Mouse (Mus musculus): ENCODE results near the gene Scgb1c1. TPM values are rescaled to one million over a fixed set of nuclear protein-coding genes. Genes with fewer than 3 reads are reported as not detected.

Scgb1c1 gene
- total RNA-seq, 2 experiments from 2014 or later, result not detected

DNA sequence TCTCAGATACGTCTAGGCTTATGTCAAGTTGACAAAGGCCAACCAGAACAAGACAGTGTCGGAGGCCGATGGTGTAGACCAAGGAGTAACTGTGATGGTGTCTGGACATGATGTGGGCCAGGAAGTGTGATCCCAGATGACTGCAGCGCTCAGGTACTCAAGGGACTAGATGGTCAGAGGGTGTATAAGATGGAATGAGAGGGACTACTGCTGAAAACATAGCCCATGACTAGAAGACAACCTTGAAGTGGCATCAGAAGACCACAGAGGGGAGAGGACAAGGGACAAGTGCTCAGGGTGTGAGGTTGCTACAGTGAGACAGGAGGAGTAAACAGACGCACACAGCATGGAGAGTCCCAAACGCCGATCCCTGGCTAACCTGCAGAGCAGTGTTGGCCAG, 1.5 kb upstream of the Scgb1c1 start:
- DNase-seq, result no peak

- no peak for DNase-seq
These were observed 336 bp downstream of the Scgb1c1 start for GRCm38 (mm10) chr7:140845683-140846082.

DNA sequence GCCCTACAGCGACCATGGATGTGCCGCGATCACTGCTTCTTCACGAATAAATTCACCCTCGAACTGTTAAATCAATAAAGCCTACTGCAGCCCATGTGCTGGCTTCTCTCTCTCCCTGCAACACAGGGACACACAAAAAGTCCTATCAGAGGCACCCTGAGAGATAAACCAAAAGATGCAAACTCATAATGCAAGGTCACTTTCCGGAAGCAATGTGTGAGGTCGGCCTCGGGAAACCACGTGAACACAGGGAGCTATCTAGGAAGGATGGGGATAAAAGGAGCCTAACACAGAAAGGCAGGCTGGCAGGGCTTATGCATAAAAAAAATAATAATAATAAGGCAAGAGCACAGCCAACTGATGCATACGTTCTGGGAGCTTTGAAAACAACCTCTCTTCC, 1.3 kb downstream of the Scgb1c1 start:
- DNase-seq, result no peak

DNA sequence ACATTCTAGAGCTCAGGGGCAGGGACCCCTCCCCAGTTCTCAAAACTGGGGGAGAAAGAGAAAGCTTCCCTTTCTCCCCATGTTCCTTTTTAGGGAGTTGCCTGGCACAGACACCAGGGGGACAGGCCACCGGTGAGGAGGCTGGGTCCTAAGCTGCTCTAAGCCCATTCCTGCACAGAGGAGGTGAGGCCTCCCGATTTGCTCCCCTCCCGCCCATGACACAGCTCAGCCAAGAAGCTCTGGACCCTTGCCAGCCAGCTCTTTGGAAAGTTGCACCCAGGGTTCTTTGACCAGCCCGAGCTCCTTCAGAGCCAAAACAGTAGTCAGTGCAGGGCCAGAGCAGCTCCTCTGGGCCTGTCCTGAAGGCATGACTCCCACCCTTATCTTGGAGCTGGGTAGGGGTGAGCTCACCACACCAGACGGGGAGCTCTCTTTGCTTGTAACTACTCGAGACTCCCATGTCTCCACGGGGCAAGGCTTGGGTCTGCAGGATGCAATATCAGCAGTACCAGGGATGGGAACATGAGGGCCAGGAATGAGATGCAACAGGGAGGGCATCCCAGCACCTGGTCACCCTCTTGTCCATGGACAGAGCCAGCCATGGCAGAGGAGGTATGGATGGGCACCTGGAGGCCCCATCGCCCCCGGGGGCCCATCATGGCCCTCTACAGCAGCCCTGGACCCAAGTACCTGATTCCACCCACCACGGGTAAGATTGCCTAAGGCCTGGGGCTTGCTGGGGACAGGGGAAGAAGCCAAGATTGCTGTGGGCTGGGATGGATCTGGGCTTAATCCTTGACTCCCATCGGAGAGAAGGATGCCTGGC, 2.6 kb downstream of the Scgb1c1 start, which contains the start of gene Odf3:
Odf3 (plus strand) TSS at position 51 of the 826 bp plus-strand sequence.
- DNase-seq, result no peak

GRCm38 (mm10) chr7:140848591-140848990, 3.2 kb downstream of the Scgb1c1 start:
- DNase-seq, result no peak

GRCm38 (mm10) chr7:140851916-140852315, 6.6 kb downstream of the Scgb1c1 start:
- no peak for DNase-seq

DNA sequence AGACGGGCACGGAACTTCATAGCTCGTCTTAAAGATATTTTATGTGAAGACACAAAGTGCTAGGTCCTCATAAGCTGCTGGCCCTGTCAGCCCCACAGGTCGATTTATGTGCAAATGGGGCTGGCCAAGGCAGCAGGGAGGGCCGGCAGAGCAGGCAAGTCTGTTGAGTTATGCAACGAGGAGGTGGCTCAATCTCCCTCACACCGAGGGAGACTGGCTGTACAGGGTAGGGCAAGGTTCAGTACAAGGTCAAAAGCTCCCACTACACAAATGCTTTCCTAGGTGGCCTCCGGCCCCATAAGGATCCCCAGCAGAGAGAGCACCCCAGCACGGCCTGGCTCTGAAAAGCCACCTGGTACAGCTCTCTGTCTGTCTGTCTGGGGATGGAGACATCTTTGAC, 8.0 kb downstream of the Scgb1c1 start:
- no peak for DNase-seq

GRCm38 (mm10) chr7:140854483-140854882, 9.1 kb downstream of the Scgb1c1 start:
- no peak for DNase-seq

DNA sequence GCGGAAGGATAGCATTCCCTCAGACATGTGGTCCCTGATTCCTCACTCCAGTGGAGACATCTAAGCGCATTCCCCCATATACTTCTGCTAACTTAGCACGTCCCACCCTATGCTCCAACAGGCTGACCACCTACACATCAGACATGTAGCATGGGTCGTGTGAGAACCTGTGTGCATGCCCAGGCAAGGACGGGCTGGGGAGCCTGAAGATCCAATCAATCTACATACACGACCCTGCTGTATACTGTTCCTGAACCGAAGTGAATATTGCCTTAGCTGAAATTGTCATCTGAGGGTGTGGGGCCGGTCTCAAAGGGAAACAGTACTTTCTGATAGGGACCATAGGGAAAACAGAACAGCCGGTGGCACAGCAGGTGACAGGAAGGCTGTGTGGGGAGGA, 9.8 kb downstream of the Scgb1c1 start:
- no peak for DNase-seq

- DNase-seq, result peak; percentile 81 to 85
These were observed 10.8 kb downstream of the Scgb1c1 start, which contains the start of gene Gm45785 for GRCm38 (mm10) chr7:140855860-140856784. Gm45785 (minus strand) TSS chr7:140856331.

- DNase-seq, result peak; percentile 90 to 91
These were observed 11.6 kb downstream of the Scgb1c1 start, which contains the start of gene Ric8a for GRCm38 (mm10) chr7:140856785-140857549. Ric8a (plus strand) TSS chr7:140856957.

GRCm38 (mm10) chr7:140857550-140858505, 12.5 kb downstream of the Scgb1c1 start, which contains the start of gene Bet1l:
Bet1l (minus strand) TSS chr7:140857577.
- no peak for DNase-seq

GRCm38 (mm10) chr7:140858746-140859145, 13.4 kb downstream of the Scgb1c1 start:
- DNase-seq, result no peak

DNA sequence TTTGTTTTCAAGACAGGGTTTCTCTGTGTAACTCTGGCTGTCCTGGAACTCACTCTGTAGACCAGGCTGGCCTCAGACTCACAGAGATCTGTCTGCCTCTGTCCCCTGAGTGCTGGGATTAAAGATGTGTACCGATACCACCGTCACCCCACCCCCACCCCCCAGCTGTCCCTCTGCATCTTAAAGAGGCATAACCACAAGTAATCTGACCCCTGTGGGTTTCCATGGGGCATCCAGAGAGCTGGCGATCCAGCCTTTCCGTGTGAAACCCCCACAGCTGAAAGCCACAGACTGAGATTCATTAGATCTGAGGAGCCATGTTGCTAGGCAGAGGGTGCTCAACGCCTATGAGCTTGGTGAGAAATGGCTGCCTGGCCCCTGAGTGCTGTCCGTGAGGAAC, 14.7 kb downstream of the Scgb1c1 start:
- no peak for DNase-seq

GRCm38 (mm10) chr7:140860728-140861127, 15.4 kb downstream of the Scgb1c1 start:
- DNase-seq, result no peak

DNA sequence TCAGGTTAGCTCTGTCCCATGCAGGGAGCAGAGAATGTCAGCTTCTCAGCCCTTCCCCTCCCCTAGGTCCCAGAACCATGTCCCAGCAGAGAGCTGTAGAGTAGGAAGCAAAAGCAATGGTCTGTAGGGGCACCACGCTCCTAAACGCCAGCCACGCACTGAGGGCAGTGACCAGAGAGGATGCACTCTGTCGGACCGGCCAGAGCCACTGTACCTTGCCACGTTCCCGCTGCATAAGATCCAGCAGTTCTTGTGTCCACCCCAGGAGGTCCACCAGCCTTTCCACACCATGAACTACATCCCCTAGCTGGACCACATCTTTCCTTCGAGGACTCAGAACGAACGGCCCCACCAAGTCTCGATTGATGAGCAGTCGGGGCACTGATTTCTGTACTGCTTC, 19.4 kb downstream of the Scgb1c1 start:
- DNase-seq, result no peak

DNA sequence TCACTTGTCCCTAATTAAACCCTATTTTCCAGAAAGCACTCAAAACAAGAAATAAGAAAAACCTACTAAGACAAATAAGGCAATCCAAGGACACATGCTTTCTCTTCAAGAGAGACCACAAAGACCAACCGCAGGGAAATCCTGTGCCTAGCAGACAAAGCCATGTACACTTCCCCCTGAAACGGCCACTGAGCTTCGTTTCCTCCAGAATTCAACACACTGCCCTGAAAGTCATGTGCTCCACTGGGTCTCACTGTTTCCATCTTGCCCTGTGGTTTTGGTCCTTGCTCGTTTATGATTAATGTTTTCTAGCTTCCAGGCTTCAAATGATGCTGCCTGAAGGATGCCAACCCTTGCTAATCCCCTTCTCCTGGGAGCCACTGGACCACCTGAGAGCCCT, 28.9 kb downstream of the Scgb1c1 start:
- DNase-seq, result no peak

- no peak for DNase-seq
These were observed 32.0 kb downstream of the Scgb1c1 start for GRCm38 (mm10) chr7:140877364-140877763.

DNA sequence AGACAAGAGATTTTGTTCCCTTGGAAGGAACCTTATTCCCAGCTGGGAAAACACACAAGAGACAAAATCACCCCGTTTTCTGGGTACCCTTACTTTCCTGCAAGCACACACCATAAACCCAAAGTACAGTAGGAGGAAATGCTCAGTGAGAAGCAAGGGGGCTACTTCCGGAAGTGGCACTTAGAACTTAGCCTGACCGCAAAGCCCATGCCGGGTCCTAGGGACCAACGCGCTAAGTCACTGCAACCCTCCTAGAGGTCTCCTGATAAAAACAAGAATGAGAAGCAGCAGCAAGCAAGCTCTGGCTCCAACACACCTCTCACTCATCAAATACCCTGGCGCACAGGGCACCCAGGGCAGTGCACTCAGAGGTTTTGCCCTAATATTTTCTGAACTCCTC, 34.0 kb downstream of the Scgb1c1 start:
- DNase-seq, result no peak

- DNase-seq, result no peak
These were observed 35.1 kb downstream of the Scgb1c1 start for GRCm38 (mm10) chr7:140880419-140880818.

Data from layer of hippocampus, postnatal 36 days (tissue).